Mouse (Mus musculus) heart, adult 2 months (tissue): ENCODE measurements around the gene Klhl36.

Experiments used
- CTCF ChIP-seq: fragments of 200-600 bp; IDR thresholded peaks from 2 replicates; pipeline ENCODE4 v1.8.1; 2022; ENCODE audit warnings: antibody characterized with exemption, mild to moderate bottlenecking, moderate library complexity
- EP300 ChIP-seq: fragments of 200-500 bp; IDR thresholded peaks from 2 replicates; pipeline ENCODE4 v1.6.1; 2011; ENCODE audit warnings: low read depth, low read length, control low read depth; ENCODE audit not compliant: insufficient read depth
- POLR2A ChIP-seq: fragments of 200-500 bp; IDR thresholded peaks from 2 replicates; pipeline ENCODE4 v1.6.1; 2011; ENCODE audit warnings: mild to moderate bottlenecking, low read depth, low read length, control low read depth; ENCODE audit not compliant: insufficient read depth

- no peak for TF ChIP-seq CTCF
- TF ChIP-seq POLR2A: no peak
- TF ChIP-seq EP300: no peak
Observed at GRCm38 (mm10) chr8:119853521-119853920, 8.5 kb upstream of the Klhl36 start.
